Mouse (Mus musculus): ENCODE measurements around the gene Hic2. TPM values are rescaled to one million over a fixed set of nuclear protein-coding genes. Genes with fewer than 3 reads are reported as not detected.

The Hic2 gene
- polyA plus RNA-seq, 2 experiments = 2.0 TPM

- no peaks in the 10 kb centered on the region for H3K9me3 ChIP-seq (ENCODE audit: control insufficient read depth, low read length)
- H3K4me3 ChIP-seq (ENCODE audit: insufficient read depth in 1 of 2, low read depth in 2 of 2, low read length in 2 of 2) = no peak overlapping the region
- DNase-seq (ENCODE audit: low read depth in 3 of 3, low spot score in 3 of 3) (peak in 1 of 3 experiments; percentile 63), ATAC-seq (ENCODE audit: insufficient read depth) (peak; percentile 87)
- no peak for TF ChIP-seq CTCF (IDR thresholded peaks at IDR 0.05; ENCODE audit: low read depth)
- TF ChIP-seq EP300 (IDR thresholded peaks at IDR 0.05; ENCODE audit: low read depth) = peak; percentile 92
- H3K9ac ChIP-seq (replicated peaks) = peak overlapping the region; percentile 21; the same call in 1 of the 2 replicates
- H3K27ac ChIP-seq = peak overlapping the region; percentile 49
- H3K36me3 ChIP-seq (replicated peaks; ENCODE audit: control insufficient read depth, insufficient read depth, low read depth) = no peaks in the 10 kb centered on the region
- H3K4me2 ChIP-seq (ENCODE audit: low read depth) = peak overlapping the region; percentile 50
- H3K27me3 ChIP-seq (ENCODE audit: control insufficient read depth, insufficient read depth, low read length) = no peaks in the 10 kb centered on the region
- WGBS (ENCODE audit: insufficient replicate concordance) = 20% methylated on average over 3 of the region's 3 CpGs
- peaks cover 50 to 60% of the 10 kb centered on the region in 2 experiments for H3K4me1 ChIP-seq (replicated peaks; ENCODE audit: control insufficient read depth in 2 of 2, insufficient read depth in 2 of 2, low read length in 1 of 2)
These were observed 18.8 kb downstream of the Hic2 start for GRCm38 (mm10) chr16:17252086-17252726.

- H3K4me2 ChIP-seq (ENCODE audit: low read depth) = peak overlapping the region; percentile 50
- peak overlapping the region; percentile 19 for H3K9ac ChIP-seq (replicated peaks)
- peaks cover 48 to 56% of the 10 kb centered on the region in 2 experiments for H3K4me1 ChIP-seq (replicated peaks; ENCODE audit: control insufficient read depth in 2 of 2, insufficient read depth in 2 of 2, low read length in 1 of 2)
- TF ChIP-seq EP300 (IDR thresholded peaks at IDR 0.05; ENCODE audit: low read depth) (no peak), CTCF (IDR thresholded peaks at IDR 0.05; ENCODE audit: low read depth) (no peak)
- peak overlapping the region; percentile 49 for H3K27ac ChIP-seq
- DNase-seq (ENCODE audit: low read depth in 3 of 3, low spot score in 3 of 3) (no peak), ATAC-seq (ENCODE audit: insufficient read depth) (peak; percentile 44)
- no peaks in the 10 kb centered on the region for H3K27me3 ChIP-seq (ENCODE audit: control insufficient read depth, insufficient read depth, low read length)
- 26% methylated on average over 7 of the region's 7 CpGs for WGBS (ENCODE audit: insufficient replicate concordance)
- H3K36me3 ChIP-seq (replicated peaks; ENCODE audit: control insufficient read depth, insufficient read depth, low read depth) = no peaks in the 10 kb centered on the region; the same call in 1 of the 2 replicates
- no peak overlapping the region for H3K4me3 ChIP-seq (ENCODE audit: insufficient read depth in 1 of 2, low read depth in 2 of 2, low read length in 2 of 2)
- H3K9me3 ChIP-seq (ENCODE audit: control insufficient read depth, low read length) = no peaks in the 10 kb centered on the region
These were observed 19.5 kb downstream of the Hic2 start for GRCm38 (mm10) chr16:17252841-17253240.

GRCm38 (mm10) chr16:17254005-17254597 lies 20.7 kb downstream of the Hic2 start:
- H3K9me3 ChIP-seq (ENCODE audit: control insufficient read depth, low read length) = no peaks in the 10 kb centered on the region
- DNase-seq (ENCODE audit: low read depth in 3 of 3, low spot score in 3 of 3) (no peak), ATAC-seq (ENCODE audit: insufficient read depth) (no peak)
- H3K27ac ChIP-seq = no peak overlapping the region
- H3K27me3 ChIP-seq (ENCODE audit: control insufficient read depth, insufficient read depth, low read length) = no peaks in the 10 kb centered on the region
- TF ChIP-seq EP300 (IDR thresholded peaks at IDR 0.05; ENCODE audit: low read depth) = no peak
- TF ChIP-seq CTCF (IDR thresholded peaks at IDR 0.05; ENCODE audit: low read depth) = no peak
- H3K36me3 ChIP-seq (replicated peaks; ENCODE audit: control insufficient read depth, insufficient read depth, low read depth) = no peaks in the 10 kb centered on the region; the same call in 1 of the 2 replicates
- H3K4me1 ChIP-seq (replicated peaks; ENCODE audit: control insufficient read depth in 2 of 2, insufficient read depth in 2 of 2, low read length in 1 of 2) = peaks cover 44 to 45% of the 10 kb centered on the region in 2 experiments
- H3K4me3 ChIP-seq (ENCODE audit: insufficient read depth in 1 of 2, low read depth in 2 of 2, low read length in 2 of 2) = no peak overlapping the region
- H3K9ac ChIP-seq (replicated peaks) = no peak overlapping the region
- WGBS (ENCODE audit: insufficient replicate concordance) = 74% methylated on average over 4 of the region's 4 CpGs
- H3K4me2 ChIP-seq (ENCODE audit: low read depth) = peak overlapping the region; percentile 26; the same call in 1 of the 2 replicates

- Histone ChIP-seq H3K4me3 (ENCODE audit: insufficient read depth in 1 of 2, low read depth in 2 of 2, low read length in 2 of 2) (no peak overlapping the region), H3K4me1 (replicated peaks; ENCODE audit: control insufficient read depth in 2 of 2, insufficient read depth in 2 of 2, low read length in 1 of 2) (peaks cover 33 to 36% of the 10 kb centered on the region in 2 experiments), H3K9me3 (ENCODE audit: control insufficient read depth, low read length) (no peaks in the 10 kb centered on the region), H3K4me2 (ENCODE audit: low read depth) (no peak overlapping the region), H3K36me3 (replicated peaks; ENCODE audit: control insufficient read depth, insufficient read depth, low read depth) (no peaks in the 10 kb centered on the region; the same call in 1 of the 2 replicates), H3K9ac (replicated peaks) (no peak overlapping the region), H3K27ac (no peak overlapping the region), H3K27me3 (ENCODE audit: control insufficient read depth, insufficient read depth, low read length) (no peaks in the 10 kb centered on the region)
- WGBS (ENCODE audit: insufficient replicate concordance) = 59% methylated on average over 2 of the region's 2 CpGs
- ATAC-seq (ENCODE audit: insufficient read depth) (no peak), DNase-seq (ENCODE audit: low read depth in 3 of 3, low spot score in 3 of 3) (no peak)
- no peak for TF ChIP-seq CTCF (IDR thresholded peaks at IDR 0.05; ENCODE audit: low read depth)
- TF ChIP-seq EP300 (IDR thresholded peaks at IDR 0.05; ENCODE audit: low read depth) = no peak
These were observed 21.9 kb downstream of the Hic2 start for GRCm38 (mm10) chr16:17255270-17255669.

- no peaks in the 10 kb centered on the region for H3K9me3 ChIP-seq (ENCODE audit: control insufficient read depth, low read length)
- H3K27me3 ChIP-seq (ENCODE audit: control insufficient read depth, insufficient read depth, low read length) = no peaks in the 10 kb centered on the region
- no peak overlapping the region for H3K27ac ChIP-seq
- H3K36me3 ChIP-seq (replicated peaks; ENCODE audit: control insufficient read depth, insufficient read depth, low read depth) = no peaks in the 10 kb centered on the region; the same call in 1 of the 2 replicates
- no peak overlapping the region for H3K9ac ChIP-seq (replicated peaks)
- H3K4me1 ChIP-seq (replicated peaks; ENCODE audit: control insufficient read depth in 2 of 2, insufficient read depth in 2 of 2, low read length in 1 of 2) = peaks cover 16 to 21% of the 10 kb centered on the region in 2 experiments
- WGBS (ENCODE audit: insufficient replicate concordance) = 70% methylated on average over 9 of the region's 9 CpGs
- no peak for TF ChIP-seq EP300 (IDR thresholded peaks at IDR 0.05; ENCODE audit: low read depth)
- TF ChIP-seq CTCF (IDR thresholded peaks at IDR 0.05; ENCODE audit: low read depth) = peak; percentile 33; the same call in 1 of the 2 replicates
- no peak for DNase-seq (ENCODE audit: low read depth in 3 of 3, low spot score in 3 of 3)
- no peak overlapping the region for H3K4me3 ChIP-seq (ENCODE audit: insufficient read depth in 1 of 2, low read depth in 2 of 2, low read length in 2 of 2)
- H3K4me2 ChIP-seq (ENCODE audit: low read depth) = no peak overlapping the region
- ATAC-seq (ENCODE audit: insufficient read depth) = no peak
These were observed 24.0 kb downstream of the Hic2 start for GRCm38 (mm10) chr16:17257359-17257821.
